Mouse (Mus musculus) R1 (cell line): ENCODE results near the gene Klhl29.

Experiments
- DNase-seq: peaks from one replicate; pipeline ENCODE4 v3.0.0-alpha.2; 2018; ENCODE audit warnings: low read depth, low spot score

Klhl29 gene

DNA sequence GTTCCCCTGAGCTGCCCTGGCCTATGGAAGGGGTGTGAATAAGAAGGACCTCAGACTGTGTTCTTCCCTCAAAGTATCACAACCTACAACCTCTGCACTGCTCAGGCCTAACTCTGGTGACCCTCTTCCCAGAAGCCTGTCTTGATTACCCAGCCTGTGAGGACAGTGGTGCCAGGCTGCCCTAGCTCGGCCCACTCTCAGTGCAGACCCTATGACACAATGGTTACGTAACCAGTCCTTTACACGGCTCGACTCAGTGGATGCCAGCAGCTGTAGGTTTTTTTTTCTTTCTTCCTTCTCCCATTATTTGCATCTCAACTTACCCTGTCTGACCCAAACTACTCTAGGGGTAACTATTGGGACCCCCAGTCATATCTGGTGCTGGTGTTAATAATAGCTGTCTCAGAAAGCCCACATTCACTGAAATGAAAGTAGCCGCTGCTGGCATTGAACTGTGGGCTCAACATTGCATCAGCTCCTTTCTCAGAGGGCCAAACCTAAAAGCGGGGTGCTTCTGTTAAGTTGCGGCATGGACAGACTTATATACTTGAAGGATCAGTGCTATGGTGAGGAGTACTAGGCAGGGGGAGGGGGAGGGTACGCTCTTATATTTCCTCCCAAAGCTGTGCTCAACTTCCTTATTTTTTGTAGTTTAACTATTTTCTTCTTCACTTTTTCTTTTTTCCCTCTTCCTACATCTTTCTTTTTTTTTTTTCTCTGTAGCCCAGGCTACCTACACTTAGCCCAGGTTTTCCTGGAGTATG, 152.9 kb downstream of the Klhl29 start:
- DNase-seq: no peak

DNA sequence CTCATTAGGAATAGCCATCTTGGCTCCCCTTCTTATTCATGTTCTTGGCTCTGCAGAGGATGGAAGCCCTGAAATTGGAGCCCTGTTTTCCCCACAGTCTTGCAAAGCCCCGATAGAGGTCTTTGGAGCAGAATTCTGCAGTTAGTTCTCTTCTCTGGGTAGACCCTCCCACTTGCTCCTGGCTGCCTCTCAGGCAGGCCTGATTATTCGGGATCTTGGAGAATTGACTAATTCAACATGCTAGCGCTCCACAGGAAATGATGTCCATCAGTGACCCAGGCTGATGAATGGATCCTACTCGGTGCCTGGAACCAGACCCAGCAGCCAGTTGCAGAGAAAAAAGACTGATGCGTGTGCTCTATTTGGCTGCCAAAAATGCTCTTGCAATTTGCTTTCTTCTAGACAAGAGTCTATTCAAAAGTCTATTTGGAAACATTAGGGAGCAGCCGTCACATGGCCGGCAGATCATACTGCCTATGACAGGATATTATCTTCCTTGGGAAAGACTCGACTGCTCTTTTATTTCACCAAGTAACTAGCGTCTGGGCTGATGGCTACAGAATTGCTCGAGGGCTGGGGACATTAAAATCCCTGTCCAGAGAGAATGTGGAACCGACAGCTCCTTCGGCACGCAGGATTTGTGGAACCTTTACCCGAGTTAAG, 155.4 kb downstream of the Klhl29 start:
- DNase-seq: no peak

DNA sequence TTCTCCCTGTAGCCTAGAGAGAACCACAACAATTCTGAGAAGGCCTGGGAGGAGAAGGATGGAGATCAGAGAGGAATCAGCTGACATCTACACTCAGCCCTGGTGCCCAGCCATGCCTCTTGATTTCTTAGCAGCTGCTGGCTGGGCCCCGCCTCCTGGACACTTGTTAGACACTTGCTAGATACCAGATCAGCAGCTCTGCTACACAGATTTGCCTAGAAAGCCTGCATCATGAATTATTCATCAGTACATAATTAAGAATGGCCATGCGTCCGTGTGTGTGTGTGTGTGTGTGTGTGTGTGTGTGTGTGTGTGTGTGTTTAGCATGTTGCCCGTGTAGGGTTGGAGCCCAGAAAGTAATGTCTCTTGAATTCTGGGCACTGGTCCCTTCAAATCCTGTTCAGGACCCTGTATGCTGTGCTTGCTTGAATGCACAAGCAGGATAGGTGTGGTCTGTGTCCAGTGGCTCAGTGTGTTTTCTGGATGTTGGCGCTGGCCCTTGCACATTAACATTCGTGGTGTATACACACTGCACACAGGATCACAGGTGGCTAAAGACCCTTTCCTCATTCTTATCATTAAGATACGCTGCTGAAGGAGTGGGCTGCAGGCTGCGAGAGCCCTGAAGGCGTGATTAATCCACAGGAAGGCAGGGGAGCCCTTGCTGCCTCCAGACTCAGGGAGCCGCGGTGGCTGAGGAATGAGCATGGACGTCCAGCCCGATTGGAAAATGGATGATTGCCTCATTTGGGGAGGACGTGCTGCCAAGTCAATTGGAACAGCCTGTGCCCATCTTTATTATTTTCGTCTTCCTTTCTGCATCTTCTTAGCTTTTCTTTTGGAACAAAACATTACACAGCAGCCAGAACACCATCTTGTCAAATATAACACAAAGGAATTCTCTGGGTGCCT, 159.4 kb downstream of the Klhl29 start:
- DNase-seq: no peak

DNA sequence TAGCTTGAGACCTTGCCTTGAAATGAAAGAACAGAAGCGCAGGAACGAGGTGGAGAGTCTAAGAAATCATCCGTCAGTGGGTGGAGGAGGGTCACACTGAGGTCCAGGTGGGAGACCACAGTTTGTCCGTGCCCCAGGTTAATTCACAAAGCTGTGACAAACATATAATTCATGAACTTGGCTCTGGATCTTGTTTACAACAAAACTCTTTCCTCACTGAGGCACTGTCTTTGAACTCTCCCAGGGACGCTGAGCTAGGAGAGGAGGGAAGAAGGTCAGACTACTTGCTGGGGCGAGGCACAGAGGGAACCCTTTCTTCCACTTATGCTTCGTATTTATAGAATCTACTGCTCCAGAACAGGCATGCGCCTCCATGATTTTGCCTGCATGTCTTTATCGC, 161.2 kb downstream of the Klhl29 start:
- DNase-seq: no peak

DNA sequence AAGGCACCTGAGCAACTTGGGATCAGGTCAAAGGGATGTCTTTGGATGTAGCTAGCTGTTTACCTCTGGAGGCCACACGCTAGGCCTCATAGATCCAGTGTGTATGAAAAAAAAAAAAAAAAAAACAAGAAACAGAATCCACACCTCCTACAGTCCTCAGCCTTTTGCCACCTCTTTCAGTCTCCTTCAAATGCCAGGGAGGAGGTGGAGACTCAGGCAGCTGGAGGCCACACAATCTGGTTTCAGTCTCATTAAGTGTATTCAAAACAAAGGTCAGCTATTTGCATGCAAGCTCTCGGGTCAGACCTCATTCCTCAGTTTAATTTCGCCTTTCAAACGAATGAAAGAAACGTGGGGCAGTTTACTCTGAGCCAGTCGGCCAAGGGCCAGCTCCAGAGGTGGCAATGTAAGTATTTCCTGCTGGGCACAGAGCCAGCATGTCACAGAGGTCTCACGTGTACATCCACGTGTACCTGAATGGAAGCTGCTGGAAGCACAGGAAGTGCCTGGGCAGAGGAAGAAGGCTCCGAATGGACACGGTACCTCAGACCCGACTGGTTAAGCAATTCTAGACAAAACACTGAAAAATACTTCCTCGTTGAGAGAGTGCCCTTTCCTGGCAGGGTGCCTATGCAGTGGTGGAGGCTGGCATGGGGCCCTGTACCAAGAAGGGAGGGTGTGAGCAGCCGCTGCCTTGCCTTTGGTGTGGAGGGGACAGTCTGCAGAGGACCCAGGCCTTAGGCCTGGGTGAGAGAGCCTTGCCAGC, 162.0 kb downstream of the Klhl29 start:
- DNase-seq: peak; percentile 30

DNA sequence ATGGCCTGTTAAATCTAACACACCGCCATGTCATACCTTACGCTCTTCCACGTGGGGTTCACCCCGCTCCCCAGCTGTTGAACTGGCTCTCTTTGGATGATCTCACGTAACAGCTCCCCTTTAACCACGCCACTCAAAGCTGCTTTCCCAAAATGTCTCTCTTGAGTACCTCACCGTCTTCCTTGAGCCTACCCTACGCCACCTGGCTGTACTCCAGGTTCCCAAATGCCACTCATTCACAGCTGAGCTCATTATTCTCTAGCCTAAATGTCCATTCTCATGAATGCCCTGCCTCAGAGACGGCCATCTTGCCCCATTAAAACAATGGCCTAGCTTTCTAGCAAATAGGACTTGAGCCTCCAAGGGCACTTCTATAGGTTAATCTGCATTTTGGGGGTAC, 163.6 kb downstream of the Klhl29 start:
- DNase-seq: no peak

DNA sequence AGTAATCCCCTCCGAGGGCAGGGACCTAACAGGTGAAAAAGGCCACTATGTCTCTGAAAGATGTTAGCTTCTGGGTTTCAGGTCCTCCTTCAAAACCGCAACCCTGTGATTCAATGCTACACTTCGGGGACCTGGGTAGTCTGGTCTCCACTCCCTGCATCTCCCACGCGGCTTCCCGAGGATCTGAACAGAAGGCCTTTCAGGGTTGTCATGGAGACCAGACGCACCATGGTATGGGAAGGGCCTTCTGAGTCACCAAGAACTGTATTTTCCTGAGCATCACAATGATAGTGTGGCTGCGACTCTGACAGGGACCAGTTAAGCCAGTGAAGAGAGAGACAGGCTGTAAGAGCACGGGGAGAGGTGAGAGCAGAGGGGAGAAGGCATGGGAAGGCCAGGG, 164.7 kb downstream of the Klhl29 start:
- DNase-seq: peak; percentile 67

DNA sequence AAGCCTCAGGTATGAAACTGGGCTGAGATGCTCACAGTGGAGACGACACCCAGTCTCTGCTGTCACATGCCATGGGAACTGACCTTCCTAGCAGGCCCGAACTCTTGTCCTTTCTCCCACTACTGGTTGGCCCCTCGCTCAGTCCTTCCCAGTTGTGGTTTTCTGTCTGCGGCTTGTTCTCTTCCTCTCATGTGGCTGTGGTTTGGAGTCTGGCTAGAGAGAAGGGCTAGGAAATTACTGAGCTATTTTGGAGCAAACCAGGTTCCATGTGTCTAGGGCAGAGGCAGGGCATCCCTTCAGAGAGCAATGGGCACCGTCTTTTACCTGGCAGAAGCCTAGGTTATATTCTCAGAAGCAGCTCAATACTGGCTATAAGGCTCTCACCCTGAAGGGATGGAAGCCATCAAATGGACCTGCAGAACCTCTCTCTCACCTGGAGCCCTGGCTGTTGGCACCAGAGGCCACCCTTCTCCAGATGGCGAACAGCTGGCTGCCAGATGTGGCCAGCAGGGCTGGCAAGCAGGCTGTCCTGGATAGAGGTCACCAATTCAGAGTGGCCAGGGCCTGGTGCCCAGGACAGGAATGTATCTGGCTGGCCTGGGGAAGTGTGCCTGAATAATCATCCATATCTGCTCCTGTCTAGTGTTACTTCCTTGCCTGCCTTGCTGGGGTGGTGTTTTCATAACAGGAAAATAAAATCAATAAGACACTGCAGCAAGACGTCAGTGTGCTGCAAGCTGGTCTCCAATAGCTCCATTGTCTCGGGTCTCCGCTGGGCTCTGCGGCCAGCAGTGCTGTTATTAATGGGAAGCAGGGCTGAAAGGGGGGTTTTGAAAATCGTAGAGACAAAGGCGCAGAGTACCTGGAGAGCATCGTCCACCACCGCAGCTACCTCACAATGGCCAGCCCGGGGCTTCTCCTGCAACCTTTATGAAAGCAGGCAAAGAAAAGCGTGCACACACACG, 167.3 kb downstream of the Klhl29 start:
- DNase-seq: no peak

DNA sequence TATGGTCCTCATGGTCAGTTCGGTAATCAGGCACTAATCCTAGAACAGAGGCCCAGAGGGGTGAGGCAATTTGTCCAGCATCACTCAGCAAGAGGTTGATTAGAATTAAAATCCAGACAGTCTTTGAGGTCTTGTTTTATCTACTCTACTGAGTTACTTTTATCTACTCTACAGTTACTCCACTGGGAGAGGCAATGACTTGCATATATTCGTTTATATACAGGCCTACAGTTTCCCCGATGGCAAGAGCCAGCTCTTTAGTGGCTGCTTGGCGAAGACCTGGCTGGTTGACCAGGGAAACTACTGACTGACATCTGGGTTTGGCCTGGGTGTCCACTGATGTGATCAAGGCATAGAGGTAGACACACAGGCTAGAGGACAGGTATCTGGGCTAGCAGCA, 168.3 kb downstream of the Klhl29 start:
- DNase-seq: no peak

DNA sequence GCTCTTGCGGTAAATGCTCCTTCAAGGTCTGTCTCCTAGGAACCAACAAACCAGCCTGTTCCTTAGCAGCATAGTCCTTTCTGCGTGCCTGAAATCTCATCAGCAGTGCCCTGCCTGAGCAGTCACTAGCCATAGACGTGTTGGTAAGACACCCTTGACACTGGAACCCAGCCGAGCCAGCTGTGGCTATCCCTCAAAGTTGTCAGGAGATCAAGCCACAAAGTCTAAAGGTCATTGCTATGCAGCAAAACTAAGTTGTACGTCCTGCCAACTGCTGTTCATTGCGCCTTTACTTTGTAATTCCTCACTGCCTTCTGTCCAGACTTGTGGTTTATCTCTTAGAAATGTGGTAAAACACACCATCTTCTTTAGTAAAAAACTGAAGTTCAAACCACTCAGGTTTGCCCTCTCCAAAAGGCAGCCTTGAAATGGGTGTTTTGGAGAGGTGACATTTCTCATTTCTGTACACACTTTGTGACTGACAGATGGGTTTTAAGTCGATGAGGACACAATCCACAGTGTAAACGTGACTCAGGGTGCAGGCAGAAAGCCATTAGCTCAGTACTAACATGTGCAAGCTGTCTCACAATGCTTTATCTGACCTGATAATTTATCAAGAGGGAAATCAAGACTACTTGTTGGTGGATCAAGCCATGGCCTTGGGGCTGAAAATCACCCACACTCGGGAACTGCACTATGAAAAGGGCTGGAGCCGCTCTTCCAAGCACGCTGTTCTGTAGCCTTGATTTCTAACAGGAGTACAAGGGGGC, 171.2 kb downstream of the Klhl29 start:
- DNase-seq: no peak

DNA sequence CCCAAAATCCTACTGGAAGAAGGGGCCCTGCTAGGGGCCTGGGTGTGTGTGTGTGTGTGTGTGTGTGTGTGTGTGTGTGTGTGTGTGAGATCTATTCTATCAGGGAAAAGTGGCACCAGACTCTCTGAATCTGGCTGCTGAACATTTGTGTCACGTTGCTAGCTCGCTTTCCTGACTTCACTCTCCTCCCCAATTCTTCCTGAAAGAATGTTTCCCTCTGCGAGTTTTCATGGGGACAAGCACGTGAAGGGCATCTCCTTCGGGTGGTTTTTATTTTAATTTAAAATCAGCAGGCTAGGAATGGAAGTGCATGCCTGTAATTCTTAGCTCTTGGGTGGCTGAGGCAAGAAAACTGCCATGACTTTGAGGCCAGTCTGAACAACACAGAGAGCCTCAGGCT, 172.1 kb downstream of the Klhl29 start:
- no peak for DNase-seq

DNA sequence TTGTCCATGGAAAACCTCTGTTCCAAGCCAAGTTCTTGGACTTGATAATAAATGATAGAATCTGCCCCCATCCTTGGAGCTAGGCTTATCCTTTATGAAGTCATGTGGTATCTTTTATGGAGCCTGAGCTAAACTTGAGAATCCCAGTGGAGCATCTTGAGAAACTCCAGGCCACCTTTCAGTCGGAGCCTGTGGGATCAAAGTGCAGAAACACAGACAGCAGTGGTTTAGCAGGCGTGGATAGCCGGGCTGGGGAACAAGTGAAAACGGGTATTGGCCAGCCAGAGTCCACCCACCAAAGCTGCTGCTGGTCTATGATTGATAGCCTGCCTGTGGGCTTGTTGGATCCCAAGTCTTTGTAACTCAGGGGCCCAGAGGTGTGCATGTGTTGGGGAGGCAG, 177.2 kb downstream of the Klhl29 start:
- no peak for DNase-seq

DNA sequence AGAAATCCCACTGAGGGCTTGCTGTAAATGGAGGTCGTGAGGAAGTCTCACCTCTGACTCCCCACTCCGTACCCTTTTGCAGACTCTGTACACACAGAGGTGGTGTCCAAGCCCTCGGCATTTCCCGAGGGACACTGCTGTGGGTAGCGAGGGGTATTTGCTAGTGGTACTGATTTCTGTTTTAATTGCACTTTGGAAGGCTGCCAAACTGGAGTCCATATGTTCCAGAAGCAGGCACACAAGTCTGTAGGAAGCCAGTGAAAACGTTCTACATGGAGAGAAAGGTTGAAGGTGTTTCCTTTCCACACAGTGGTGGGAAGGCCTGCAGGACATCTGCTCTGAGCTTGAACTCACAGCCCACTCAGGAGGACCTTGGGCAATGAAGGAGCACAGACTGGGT, 181.3 kb downstream of the Klhl29 start:
- DNase-seq: no peak

DNA sequence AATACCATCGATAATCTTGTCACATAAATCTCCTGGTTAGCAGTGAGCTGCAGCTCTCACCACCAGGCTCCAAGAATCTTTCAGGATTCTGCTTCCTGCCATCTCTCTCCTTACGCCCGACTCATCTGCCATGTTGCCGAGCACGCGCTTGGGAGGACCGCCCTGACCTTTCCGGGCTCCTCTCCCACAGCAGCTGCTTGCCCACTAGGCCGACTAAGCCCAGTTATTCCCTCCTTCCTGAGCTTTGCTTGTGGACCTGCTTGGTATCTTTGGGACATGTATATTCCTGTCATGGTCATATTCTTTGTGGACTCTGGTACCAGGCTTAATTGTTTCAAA, 183.1 kb downstream of the Klhl29 start:
- no peak for DNase-seq

DNA sequence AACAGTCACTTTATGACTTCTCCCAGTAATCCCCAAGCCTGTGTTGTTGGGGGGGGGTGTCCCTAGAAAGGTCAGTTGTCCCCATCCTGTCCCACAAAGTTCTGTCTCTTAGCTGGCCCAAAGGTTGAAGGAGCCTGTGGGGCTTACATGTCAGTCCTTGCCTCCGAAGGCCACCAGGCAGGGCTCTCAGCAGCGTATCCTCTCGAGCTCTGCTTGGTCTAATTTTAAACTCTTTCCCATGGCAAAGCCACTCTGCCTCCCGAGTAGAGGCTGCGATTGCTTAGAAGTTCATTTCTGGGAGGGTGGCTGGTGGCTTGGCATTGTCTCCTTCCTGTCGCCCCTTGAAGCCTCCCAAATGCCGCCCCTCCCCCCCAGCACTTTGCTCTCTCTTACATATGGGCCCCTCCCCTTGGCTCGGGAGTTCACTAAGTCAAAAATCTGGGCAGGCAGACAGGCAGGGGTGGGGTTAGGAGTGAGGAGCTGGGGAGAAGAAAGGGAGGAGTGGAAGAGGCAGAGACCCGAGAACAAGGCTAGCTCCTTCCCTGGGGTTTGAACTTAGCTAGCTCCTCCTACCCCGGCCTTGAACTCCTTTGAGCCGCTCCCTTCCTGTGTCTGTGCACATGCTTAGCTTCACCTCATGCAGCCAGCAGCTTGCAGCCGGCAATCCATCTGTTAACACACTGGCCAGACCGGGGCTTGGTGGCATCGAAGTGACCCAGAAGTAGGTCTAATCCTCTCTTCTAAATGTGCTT, 183.7 kb downstream of the Klhl29 start:
- DNase-seq: peak; percentile 97

DNA sequence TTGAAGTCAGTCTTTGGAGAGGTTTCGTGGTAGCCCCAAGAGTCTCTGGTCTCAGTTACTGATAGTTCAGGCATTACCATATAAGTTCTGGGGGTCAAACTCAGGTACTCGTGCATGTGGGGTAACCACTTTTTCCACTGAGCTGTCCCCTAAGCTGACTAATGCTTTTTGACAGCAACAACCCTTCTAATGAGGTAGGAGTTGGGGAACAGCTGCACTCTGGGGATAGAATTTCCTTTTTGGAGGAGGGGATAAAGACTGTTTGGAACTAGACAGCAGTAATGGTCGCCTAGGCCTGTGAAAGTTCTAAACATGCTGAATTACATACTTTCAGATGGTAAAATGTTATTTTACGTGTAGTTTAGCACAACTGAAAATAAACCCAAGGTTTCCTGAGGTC, 184.3 kb downstream of the Klhl29 start:
- no peak for DNase-seq

DNA sequence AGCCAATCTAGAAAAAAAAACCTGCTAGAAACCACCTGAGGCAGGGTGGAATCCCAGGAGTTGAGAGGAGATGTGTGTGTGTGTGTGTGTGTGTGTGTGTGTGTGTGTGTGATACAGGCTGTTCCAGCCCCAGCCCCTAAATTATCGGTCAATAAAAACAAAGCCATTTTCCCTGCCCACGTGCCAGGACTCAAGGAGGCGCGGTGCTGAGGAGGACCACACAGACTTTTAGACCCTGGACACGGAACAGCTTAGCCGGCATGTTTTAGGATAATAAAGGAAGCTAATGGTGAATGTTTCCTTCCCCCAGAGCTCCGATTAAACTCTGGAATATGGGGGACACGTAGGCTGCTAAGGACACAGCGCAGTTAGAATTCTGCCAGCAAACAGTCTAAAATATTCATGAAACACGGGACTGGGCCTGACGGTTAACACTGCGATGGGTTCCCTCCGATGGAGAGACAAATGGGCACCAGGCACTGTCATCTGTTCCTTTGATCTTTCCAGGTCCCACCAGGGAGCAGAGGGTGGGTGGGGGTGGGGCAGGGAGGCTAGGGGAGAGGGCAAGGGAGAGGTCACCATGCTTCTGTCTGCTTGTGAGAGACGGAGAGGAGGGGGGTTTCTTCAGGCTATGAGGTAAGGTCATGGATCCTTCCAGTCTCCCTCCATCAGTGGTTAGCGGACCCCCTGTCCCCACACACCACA, 185.9 kb downstream of the Klhl29 start:
- no peak for DNase-seq

DNA sequence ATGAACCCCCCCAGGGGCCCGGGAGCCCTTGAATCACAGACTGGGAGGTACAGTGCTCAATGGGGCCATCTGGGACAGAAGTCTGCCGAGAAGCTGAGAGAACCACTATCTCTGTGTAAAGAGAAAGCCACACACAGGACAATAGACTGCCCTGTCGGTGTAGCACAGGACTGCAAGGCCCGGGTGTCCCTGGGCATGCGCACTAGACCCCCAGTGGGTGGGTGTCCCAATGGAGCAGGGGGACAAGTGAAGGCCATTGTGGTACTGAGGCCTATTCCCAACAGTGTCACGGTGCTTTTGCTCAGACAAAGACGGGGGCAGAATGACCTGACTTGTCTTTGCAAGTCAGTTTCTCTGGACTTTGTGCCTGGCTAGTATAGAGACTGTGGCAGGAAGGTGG, 186.6 kb downstream of the Klhl29 start:
- peak; percentile 42 for DNase-seq
